Mouse (Mus musculus): ENCODE measurements around the gene Frmpd2. TPM values are rescaled to one million over a fixed set of nuclear protein-coding genes. Genes with fewer than 3 reads are reported as not detected.

The Frmpd2 gene
- polyA plus RNA-seq, 1 experiment from 2014 or later, result 0.25 TPM

DNA sequence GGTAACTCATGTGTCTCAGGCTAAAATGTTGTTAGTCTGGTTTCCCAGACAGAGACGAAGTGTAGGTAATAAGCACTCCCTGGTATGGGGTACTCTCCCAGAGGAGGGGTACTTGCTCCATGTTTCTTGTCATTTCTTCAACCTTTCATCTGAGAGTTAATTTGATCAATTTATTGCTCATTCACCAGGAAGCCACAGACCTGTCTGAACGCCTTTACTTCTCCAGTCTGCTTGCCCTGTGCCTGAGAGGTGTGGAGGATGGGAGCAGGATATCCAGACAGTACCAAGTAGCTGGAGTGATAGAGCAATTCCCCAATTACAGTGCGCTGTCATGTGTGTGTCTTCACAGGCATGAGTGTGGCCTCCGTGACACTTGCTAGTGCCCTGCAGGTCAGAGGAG is 23.7 kb downstream of the Frmpd2 start:
- Histone ChIP-seq H3K27me3 (replicated peaks; ENCODE audit: control insufficient read depth, insufficient read depth, low read length) (no peaks in the 10 kb centered on the region), H3K9me3 (ENCODE audit: control insufficient read depth, low read length) (no peaks in the 10 kb centered on the region), H3K27ac (replicated peaks; ENCODE audit: low read depth, low read length) (no peak overlapping the region), H3K4me1 (ENCODE audit: control insufficient read depth, insufficient read depth, low read length) (no peaks in the 10 kb centered on the region), H3K9ac (ENCODE audit: low read depth, low read length) (no peak overlapping the region), H3K4me3 (ENCODE audit: low read depth, low read length) (no peak overlapping the region), H3K4me2 (ENCODE audit: low read depth, low read length) (no peak overlapping the region), H3K36me3 (ENCODE audit: control insufficient read depth, insufficient read depth, low read length) (no peaks in the 10 kb centered on the region)
- ATAC-seq (ENCODE audit: low read depth), result 0 out of 2 replicates have a peak, but pooled peaks have one; percentile 26
- WGBS, result 65% methylated on average over 4 of the region's 4 CpGs
- no peak for DNase-seq (ENCODE audit: low spot score)

GRCm38 (mm10) chr14:33497418-33497817 is 25.9 kb downstream of the Frmpd2 start:
- Histone ChIP-seq H3K9ac (ENCODE audit: low read depth, low read length) (no peak overlapping the region), H3K27me3 (replicated peaks; ENCODE audit: control insufficient read depth, insufficient read depth, low read length) (no peaks in the 10 kb centered on the region), H3K36me3 (ENCODE audit: control insufficient read depth, insufficient read depth, low read length) (no peaks in the 10 kb centered on the region), H3K4me3 (ENCODE audit: low read depth, low read length) (no peak overlapping the region), H3K4me2 (ENCODE audit: low read depth, low read length) (no peak overlapping the region), H3K27ac (replicated peaks; ENCODE audit: low read depth, low read length) (no peak overlapping the region), H3K4me1 (ENCODE audit: control insufficient read depth, insufficient read depth, low read length) (no peaks in the 10 kb centered on the region), H3K9me3 (ENCODE audit: control insufficient read depth, low read length) (no peaks in the 10 kb centered on the region)
- 54% methylated on average over 5 of the region's 5 CpGs for WGBS
- DNase-seq (ENCODE audit: low spot score) (no peak), ATAC-seq (ENCODE audit: low read depth) (no peak)

DNA sequence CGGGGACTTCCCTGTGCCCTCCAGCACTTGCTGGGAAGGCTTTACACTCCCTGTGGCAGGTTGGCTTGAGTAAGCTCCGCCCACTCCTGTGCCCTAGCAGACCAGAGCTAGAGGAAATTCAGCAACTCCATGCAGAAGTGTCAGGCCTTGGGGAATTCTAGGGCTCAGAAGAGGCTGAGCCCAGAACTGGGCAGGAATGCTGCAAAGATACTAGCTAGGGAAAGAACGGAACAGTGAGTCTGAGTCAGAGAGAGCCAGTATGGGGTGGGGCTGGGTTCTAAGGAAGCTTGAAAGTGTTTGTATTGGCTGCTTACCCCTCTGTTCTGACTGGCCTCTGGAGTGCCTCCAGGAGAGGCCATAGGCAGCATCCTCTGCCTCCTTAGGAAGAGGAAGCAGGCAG is 27.4 kb downstream of the Frmpd2 start:
- ATAC-seq (ENCODE audit: low read depth) (no peak), DNase-seq (ENCODE audit: low spot score) (no peak)
- Histone ChIP-seq H3K27ac (replicated peaks; ENCODE audit: low read depth, low read length) (no peak overlapping the region), H3K9me3 (ENCODE audit: control insufficient read depth, low read length) (no peaks in the 10 kb centered on the region), H3K4me3 (ENCODE audit: low read depth, low read length) (no peak overlapping the region), H3K4me1 (ENCODE audit: control insufficient read depth, insufficient read depth, low read length) (no peaks in the 10 kb centered on the region), H3K9ac (ENCODE audit: low read depth, low read length) (no peak overlapping the region), H3K36me3 (ENCODE audit: control insufficient read depth, insufficient read depth, low read length) (no peaks in the 10 kb centered on the region), H3K4me2 (ENCODE audit: low read depth, low read length) (no peak overlapping the region), H3K27me3 (replicated peaks; ENCODE audit: control insufficient read depth, insufficient read depth, low read length) (no peaks in the 10 kb centered on the region)
- WGBS, result 67% methylated on average over 3 of the region's 3 CpGs

DNA sequence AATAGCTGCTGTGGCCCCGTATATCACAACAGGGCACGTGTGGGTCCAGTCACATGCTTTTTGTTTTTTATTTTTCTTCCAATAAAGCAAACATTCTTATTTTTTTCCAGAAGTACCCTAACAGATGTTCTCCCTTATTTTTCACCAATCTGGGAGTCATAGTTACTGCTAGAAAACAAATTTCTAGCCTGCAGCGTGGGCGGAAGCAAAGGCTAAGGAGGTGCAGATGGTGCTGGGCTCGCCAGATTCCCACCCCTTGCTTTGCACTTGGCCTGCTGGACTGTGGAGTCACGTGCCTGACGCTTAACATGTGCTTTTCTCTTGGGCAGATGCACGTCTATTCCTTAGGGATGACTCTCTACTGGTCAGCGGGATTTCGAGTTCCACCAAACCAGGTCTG is 29.1 kb downstream of the Frmpd2 start:
- Histone ChIP-seq H3K4me2 (ENCODE audit: low read depth, low read length) (no peak overlapping the region), H3K27me3 (replicated peaks; ENCODE audit: control insufficient read depth, insufficient read depth, low read length) (no peaks in the 10 kb centered on the region), H3K4me3 (ENCODE audit: low read depth, low read length) (no peak overlapping the region), H3K9me3 (ENCODE audit: control insufficient read depth, low read length) (no peaks in the 10 kb centered on the region), H3K36me3 (ENCODE audit: control insufficient read depth, insufficient read depth, low read length) (no peaks in the 10 kb centered on the region), H3K27ac (replicated peaks; ENCODE audit: low read depth, low read length) (0 out of 2 replicates have a peak overlapping the region, but pooled peaks have one; percentile 15), H3K4me1 (ENCODE audit: control insufficient read depth, insufficient read depth, low read length) (no peaks in the 10 kb centered on the region), H3K9ac (ENCODE audit: low read depth, low read length) (no peak overlapping the region)
- DNase-seq (ENCODE audit: low spot score), result peak; percentile 56
- 42% methylated on average over 10 of the region's 10 CpGs for WGBS
- peak; percentile 70; the same call in 1 of the 2 replicates for ATAC-seq (ENCODE audit: low read depth)

DNA sequence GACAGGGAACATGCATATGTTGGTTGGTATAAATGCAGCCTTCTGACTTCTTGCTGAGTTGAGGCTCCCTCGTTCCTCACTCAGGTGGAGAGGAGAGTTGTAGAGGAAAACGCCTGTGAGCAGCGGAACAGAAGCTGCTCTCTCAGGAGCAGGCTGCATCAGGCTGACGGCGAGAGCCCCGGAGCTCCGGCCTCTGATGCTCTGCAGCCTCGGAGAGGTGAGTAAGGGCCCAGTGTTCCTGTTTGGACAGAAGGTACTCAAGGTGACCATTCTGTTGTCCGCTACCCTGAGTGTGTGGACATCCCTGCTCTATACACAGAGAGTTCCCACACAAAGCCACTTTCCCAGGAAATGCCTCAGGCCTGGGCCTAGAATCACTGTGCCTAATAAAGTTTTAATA is 31.8 kb downstream of the Frmpd2 start:
- 81% methylated on average over 9 of the region's 9 CpGs for WGBS
- no peaks in the 10 kb centered on the region for H3K27me3 ChIP-seq (replicated peaks; ENCODE audit: control insufficient read depth, insufficient read depth, low read length)
- no peaks in the 10 kb centered on the region for H3K36me3 ChIP-seq (ENCODE audit: control insufficient read depth, insufficient read depth, low read length)
- no peak overlapping the region for H3K4me2 ChIP-seq (ENCODE audit: low read depth, low read length)
- no peaks in the 10 kb centered on the region for H3K4me1 ChIP-seq (ENCODE audit: control insufficient read depth, insufficient read depth, low read length)
- H3K27ac ChIP-seq (replicated peaks; ENCODE audit: low read depth, low read length), result no peak overlapping the region
- no peak overlapping the region for H3K4me3 ChIP-seq (ENCODE audit: low read depth, low read length)
- H3K9me3 ChIP-seq (ENCODE audit: control insufficient read depth, low read length), result no peaks in the 10 kb centered on the region
- DNase-seq (ENCODE audit: low spot score), result no peak
- no peak for ATAC-seq (ENCODE audit: low read depth)
- no peak overlapping the region for H3K9ac ChIP-seq (ENCODE audit: low read depth, low read length)

DNA sequence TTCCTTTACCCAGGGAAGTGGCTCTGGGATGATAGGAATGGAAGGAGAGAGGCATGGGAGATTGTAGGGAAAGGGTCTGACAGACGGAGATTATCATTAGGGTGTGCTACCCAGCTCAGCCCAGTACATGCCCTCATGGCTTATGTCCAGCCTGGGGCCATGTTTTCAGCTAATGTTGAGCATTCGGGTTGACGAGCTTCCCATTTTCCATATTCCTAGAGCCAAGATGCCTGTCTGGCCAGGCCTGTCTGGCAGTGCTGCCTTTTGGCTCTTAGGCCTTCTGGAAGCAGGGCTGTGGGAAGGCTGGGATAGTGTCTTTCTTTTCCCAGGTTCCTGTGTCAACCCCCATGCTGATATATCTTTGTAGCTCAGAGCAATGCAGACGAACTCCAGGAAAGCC is 35.2 kb downstream of the Frmpd2 start:
- no peak for ATAC-seq (ENCODE audit: low read depth)

DNA sequence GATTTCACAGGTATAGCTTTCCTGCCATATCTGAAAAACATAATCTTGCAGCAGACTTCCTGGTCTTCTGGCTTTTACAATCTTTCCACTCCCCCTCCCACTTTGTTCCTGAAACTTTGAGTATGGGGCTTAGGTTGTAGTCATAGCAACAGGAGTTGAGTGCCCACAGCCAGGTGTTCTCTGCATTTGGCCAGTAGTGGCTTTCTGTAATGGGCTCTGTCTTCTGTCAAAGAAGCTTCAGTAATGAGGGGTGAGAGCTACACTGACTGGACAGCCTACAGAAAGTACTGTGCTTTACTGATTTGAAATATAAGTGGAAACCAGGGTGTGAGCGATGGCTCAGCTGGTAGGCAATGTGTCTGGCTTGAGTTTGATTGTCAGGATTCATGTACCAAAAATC is 37.2 kb downstream of the Frmpd2 start:
- WGBS, result 75% methylated on average over 1 of the region's 1 CpGs
- H3K4me1 ChIP-seq (ENCODE audit: control insufficient read depth, insufficient read depth, low read length), result no peaks in the 10 kb centered on the region
- DNase-seq (ENCODE audit: low spot score) (no peak), ATAC-seq (ENCODE audit: low read depth) (no peak)
- H3K36me3 ChIP-seq (ENCODE audit: control insufficient read depth, insufficient read depth, low read length), result no peaks in the 10 kb centered on the region
- H3K4me2 ChIP-seq (ENCODE audit: low read depth, low read length), result no peak overlapping the region
- no peak overlapping the region for H3K4me3 ChIP-seq (ENCODE audit: low read depth, low read length)
- H3K9me3 ChIP-seq (ENCODE audit: control insufficient read depth, low read length), result no peaks in the 10 kb centered on the region
- H3K9ac ChIP-seq (ENCODE audit: low read depth, low read length), result no peak overlapping the region
- H3K27me3 ChIP-seq (replicated peaks; ENCODE audit: control insufficient read depth, insufficient read depth, low read length), result no peaks in the 10 kb centered on the region
- no peak overlapping the region for H3K27ac ChIP-seq (replicated peaks; ENCODE audit: low read depth, low read length)

More for the DNA sequence above, 35.2 kb downstream of the Frmpd2 start:
- no peak overlapping the region for H3K4me3 ChIP-seq (ENCODE audit: low read depth, low read length)
- H3K36me3 ChIP-seq (ENCODE audit: control insufficient read depth, insufficient read depth, low read length), result no peaks in the 10 kb centered on the region
- H3K9me3 ChIP-seq (ENCODE audit: control insufficient read depth, low read length), result no peaks in the 10 kb centered on the region
- no peak for DNase-seq (ENCODE audit: low spot score)
- no peak overlapping the region for H3K9ac ChIP-seq (ENCODE audit: low read depth, low read length)
- H3K27ac ChIP-seq (replicated peaks; ENCODE audit: low read depth, low read length), result no peak overlapping the region
- H3K4me2 ChIP-seq (ENCODE audit: low read depth, low read length), result no peak overlapping the region
- H3K27me3 ChIP-seq (replicated peaks; ENCODE audit: control insufficient read depth, insufficient read depth, low read length), result no peaks in the 10 kb centered on the region
- no peaks in the 10 kb centered on the region for H3K4me1 ChIP-seq (ENCODE audit: control insufficient read depth, insufficient read depth, low read length)
- WGBS, result 71% methylated on average over 4 of the region's 4 CpGs

- H3K4me3 ChIP-seq (ENCODE audit: low read depth, low read length), result no peak overlapping the region
- no peaks in the 10 kb centered on the region for H3K36me3 ChIP-seq (ENCODE audit: control insufficient read depth, insufficient read depth, low read length)
- no peak overlapping the region for H3K27ac ChIP-seq (replicated peaks; ENCODE audit: low read depth, low read length)
- H3K9me3 ChIP-seq (ENCODE audit: control insufficient read depth, low read length), result no peaks in the 10 kb centered on the region
- ATAC-seq (ENCODE audit: low read depth) (no peak), DNase-seq (ENCODE audit: low spot score) (no peak)
- WGBS, result 64% methylated on average over 5 of the region's 5 CpGs
- H3K27me3 ChIP-seq (replicated peaks; ENCODE audit: control insufficient read depth, insufficient read depth, low read length), result no peaks in the 10 kb centered on the region
- no peaks in the 10 kb centered on the region for H3K4me1 ChIP-seq (ENCODE audit: control insufficient read depth, insufficient read depth, low read length)
- no peak overlapping the region for H3K4me2 ChIP-seq (ENCODE audit: low read depth, low read length)
- H3K9ac ChIP-seq (ENCODE audit: low read depth, low read length), result no peak overlapping the region
Observed at GRCm38 (mm10) chr14:33513877-33514276, 42.4 kb downstream of the Frmpd2 start.

- H3K4me1 ChIP-seq (ENCODE audit: control insufficient read depth, insufficient read depth, low read length), result no peaks in the 10 kb centered on the region
- DNase-seq (ENCODE audit: low spot score) (no peak), ATAC-seq (ENCODE audit: low read depth) (no peak)
- no peak overlapping the region for H3K9ac ChIP-seq (ENCODE audit: low read depth, low read length)
- 77% methylated on average over 6 of the region's 6 CpGs for WGBS
- no peak overlapping the region for H3K4me2 ChIP-seq (ENCODE audit: low read depth, low read length)
- no peaks in the 10 kb centered on the region for H3K9me3 ChIP-seq (ENCODE audit: control insufficient read depth, low read length)
- H3K4me3 ChIP-seq (ENCODE audit: low read depth, low read length), result no peak overlapping the region
- H3K27ac ChIP-seq (replicated peaks; ENCODE audit: low read depth, low read length), result no peak overlapping the region
- no peaks in the 10 kb centered on the region for H3K27me3 ChIP-seq (replicated peaks; ENCODE audit: control insufficient read depth, insufficient read depth, low read length)
- H3K36me3 ChIP-seq (ENCODE audit: control insufficient read depth, insufficient read depth, low read length), result no peaks in the 10 kb centered on the region
Observed at GRCm38 (mm10) chr14:33514756-33515285, 43.3 kb downstream of the Frmpd2 start.
